Mouse (Mus musculus): ENCODE measurements around the gene Rhbdd2. TPM values are rescaled to one million over a fixed set of nuclear protein-coding genes. Genes with fewer than 3 reads are reported as not detected.
A peak's percentile ranks its signal among the peaks of the same experiment; 100 is the strongest.

Gene Rhbdd2
- total RNA-seq, 2 experiments from 2014 or later = 54.4 to 55.1 TPM

- no peak for DNase-seq (ENCODE audit: low spot score in 2 of 2)
Observed at GRCm38 (mm10) chr5:135643552-135643842, 11.1 kb downstream of the Rhbdd2 start.

- DNase-seq (ENCODE audit: low spot score in 2 of 2) = no peak
Observed at GRCm38 (mm10) chr5:135643869-135644268, 11.5 kb downstream of the Rhbdd2 start.

GRCm38 (mm10) chr5:135645330-135645729, 12.9 kb downstream of the Rhbdd2 start:
- DNase-seq (ENCODE audit: low spot score in 2 of 2) = no peak

GRCm38 (mm10) chr5:135646038-135646437, 13.6 kb downstream of the Rhbdd2 start:
- DNase-seq (ENCODE audit: low spot score in 2 of 2) = no peak

GRCm38 (mm10) chr5:135648461-135649308, 16.3 kb downstream of the Rhbdd2 start:
- DNase-seq (ENCODE audit: low spot score in 2 of 2) = no peak

GRCm38 (mm10) chr5:135649309-135649633, 16.9 kb downstream of the Rhbdd2 start:
- DNase-seq (ENCODE audit: low spot score in 2 of 2) = no peak

- DNase-seq (ENCODE audit: low spot score in 2 of 2) = no peak
Observed at GRCm38 (mm10) chr5:135651536-135651935, 19.1 kb downstream of the Rhbdd2 start.

- DNase-seq (ENCODE audit: low spot score in 2 of 2) = no peak
Observed at GRCm38 (mm10) chr5:135653209-135653608, 20.8 kb downstream of the Rhbdd2 start.

- no peak for DNase-seq (ENCODE audit: low spot score in 2 of 2)
Observed at GRCm38 (mm10) chr5:135656046-135656445, 23.6 kb downstream of the Rhbdd2 start.

- DNase-seq (ENCODE audit: low spot score in 2 of 2) = no peak
Observed at GRCm38 (mm10) chr5:135657128-135657527, 24.7 kb downstream of the Rhbdd2 start.

GRCm38 (mm10) chr5:135657703-135658373, 25.4 kb downstream of the Rhbdd2 start:
- no peak for DNase-seq (ENCODE audit: low spot score in 2 of 2)

GRCm38 (mm10) chr5:135659956-135660355, 27.5 kb downstream of the Rhbdd2 start:
- no peak for DNase-seq (ENCODE audit: low spot score in 2 of 2)

- DNase-seq (ENCODE audit: low spot score in 2 of 2) = no peak
Observed at GRCm38 (mm10) chr5:135660535-135660934, 28.1 kb downstream of the Rhbdd2 start.

- no peak for DNase-seq (ENCODE audit: low spot score in 2 of 2)
Observed at GRCm38 (mm10) chr5:135666890-135667289, 34.5 kb downstream of the Rhbdd2 start.

- DNase-seq (ENCODE audit: low spot score in 2 of 2) = no peak
Observed at GRCm38 (mm10) chr5:135668071-135668470, 35.7 kb downstream of the Rhbdd2 start.

- no peak for DNase-seq (ENCODE audit: low spot score in 2 of 2)
Observed at GRCm38 (mm10) chr5:135669741-135670275, 37.4 kb downstream of the Rhbdd2 start, which contains the start of gene Por. TSS of gene Por (plus strand) at chr5:135670033.

GRCm38 (mm10) chr5:135670881-135671280, 38.5 kb downstream of the Rhbdd2 start:
- DNase-seq (ENCODE audit: low spot score in 2 of 2) = no peak

GRCm38 (mm10) chr5:135672509-135672908, 40.1 kb downstream of the Rhbdd2 start:
- DNase-seq (ENCODE audit: low spot score in 2 of 2) = no peak

- DNase-seq (ENCODE audit: low spot score in 2 of 2) = no peak
Observed at GRCm38 (mm10) chr5:135672980-135673379, 40.6 kb downstream of the Rhbdd2 start.

GRCm38 (mm10) chr5:135674349-135674775, 41.9 kb downstream of the Rhbdd2 start:
- DNase-seq (ENCODE audit: low spot score in 2 of 2) = no peak

GRCm38 (mm10) chr5:135674821-135675220, 42.4 kb downstream of the Rhbdd2 start:
- peak in 1 of 2 experiments; percentile 47 for DNase-seq (ENCODE audit: low spot score in 2 of 2)

GRCm38 (mm10) chr5:135676696-135677095, 44.3 kb downstream of the Rhbdd2 start:
- no peak for DNase-seq (ENCODE audit: low spot score in 2 of 2)
